Mouse (Mus musculus) intestine, embryonic 14.5 days (tissue): ENCODE measurements around the gene Spats2l. TPM values are rescaled to one million over a fixed set of nuclear protein-coding genes. Genes with fewer than 3 reads are reported as not detected.

Experiments used
- ATAC-seq: fragments of 200-750 bp; cut with Nextera tagmentation; replicated peaks from 2 replicates; pipeline ENCODE4 v1.8.0; 2017; ENCODE audit warnings: low read depth, moderate number of reproducible peaks, moderate TSS enrichment, moderate library complexity; ENCODE audit not compliant: low FRiP score, low TSS enrichment
- DNase-seq: peaks from one replicate; pipeline ENCODE4 v3.0.0-alpha.2; 2018; ENCODE audit warnings: low spot score
- H3K27ac ChIP-seq: fragments of 300-500 bp; sonication (generic); 2 replicates; pipeline ENCODE4 v1.5.1; 2014; ENCODE audit warnings: low read depth, mild to moderate bottlenecking, control low read depth
- H3K27me3 ChIP-seq: fragments of 300-500 bp; sonication (generic); replicated peaks from 2 replicates; pipeline ENCODE4 v1.6.1; 2014; ENCODE audit warnings: low read length, control low read depth; ENCODE audit not compliant: control insufficient read depth, insufficient read depth
- H3K36me3 ChIP-seq: fragments of 300-500 bp; sonication (generic); 2 replicates; pipeline ENCODE4 v1.6.1; 2014; ENCODE audit warnings: low read length, control low read depth; ENCODE audit not compliant: control insufficient read depth, insufficient read depth
- H3K4me1 ChIP-seq: fragments of 300-500 bp; sonication (generic); replicated peaks from 2 replicates; pipeline ENCODE4 v1.6.1; 2014; ENCODE audit warnings: low read length, control low read depth, mixed read lengths; ENCODE audit not compliant: control insufficient read depth, insufficient read depth
- H3K4me2 ChIP-seq: fragments of 300-500 bp; sonication (generic); 2 replicates; pipeline ENCODE4 v1.6.1; 2014; ENCODE audit warnings: low read length
- H3K4me3 ChIP-seq: fragments of 300-500 bp; sonication (generic); 2 replicates; pipeline ENCODE4 v1.5.1; 2014; ENCODE audit warnings: low read depth, low read length, control low read depth, mixed read lengths
- H3K9ac ChIP-seq: fragments of 300-500 bp; sonication (generic); 2 replicates; pipeline ENCODE4 v1.6.1; 2014; ENCODE audit warnings: mild to moderate bottlenecking, low read length
- H3K9me3 ChIP-seq: fragments of 300-500 bp; sonication (generic); 2 replicates; pipeline ENCODE4 v1.6.1; 2016; ENCODE audit warnings: low read length, control low read depth; ENCODE audit not compliant: control insufficient read depth
- WGBS: fragments of 180-500 bp; shearing (Covaris S2); extraction: QIAGEN DNeasy Blood & Tissue Kit; methylation state at CpG from one replicate; pipeline ENCODE4 v1.1.7; 2014; 5-methylcytosine and 5-hydroxymethylcytosine counted together
- polyA plus RNA-seq: library from polyadenylated mRNA; unstranded; fragments of >200 nt; fragmentation: Nextera tagmentation; extraction: Ambion mirVana; gene quantifications from 2 replicates; pipeline ENCODE4 v1.2.1, GENCODE M21; 2014

Gene Spats2l
- polyA plus RNA-seq, 1 experiment from 2014 or later = 77.3 TPM

DNA sequence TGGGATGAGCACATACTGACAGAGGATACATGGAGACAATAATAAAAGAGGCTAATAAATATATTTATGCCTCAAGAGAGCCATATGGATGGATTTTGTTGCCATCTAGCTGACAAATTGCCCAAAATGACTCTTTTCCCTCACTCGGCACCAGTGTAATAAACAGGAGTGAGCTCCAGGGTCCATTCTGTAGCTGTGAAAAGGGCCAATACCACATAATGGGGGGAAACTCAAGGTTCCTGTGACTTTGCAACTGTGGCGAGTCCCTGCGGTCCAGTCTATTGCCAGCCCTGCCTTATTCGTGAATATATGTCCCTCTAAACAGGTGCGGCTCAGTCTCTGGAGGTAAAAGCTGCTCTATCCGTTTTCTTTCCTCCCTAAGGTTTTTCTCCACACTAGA lies 137.6 kb downstream of the Spats2l start:
- no peak overlapping the region for H3K27ac ChIP-seq
- 87% methylated on average over 6 of the region's 6 CpGs for WGBS

DNA sequence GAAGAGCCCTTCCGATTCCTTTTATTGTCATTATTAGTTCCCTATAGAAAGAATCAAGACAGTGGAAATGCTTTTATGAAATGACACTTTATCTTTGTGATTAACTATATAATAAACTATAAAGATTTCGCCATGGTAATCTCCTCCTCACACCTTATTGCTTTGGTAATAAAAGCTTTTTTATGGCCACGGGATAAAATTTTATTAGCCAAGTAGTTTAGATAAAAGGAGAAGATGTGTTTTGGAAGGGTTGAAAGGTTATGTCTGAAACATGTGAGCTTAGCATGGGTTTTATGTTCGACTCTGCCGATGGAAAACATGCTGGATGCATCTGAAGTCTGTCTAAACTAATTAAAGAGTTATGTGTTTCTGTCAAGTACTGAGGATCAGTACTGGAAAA lies 143.4 kb downstream of the Spats2l start:
- Histone ChIP-seq H3K27ac (no peak overlapping the region), H3K9ac (no peak overlapping the region), H3K27me3 (no peaks in the 10 kb centered on the region), H3K9me3 (no peaks in the 10 kb centered on the region), H3K4me3 (no peak overlapping the region), H3K36me3 (0 out of 2 replicates have a peak, but pooled peaks cover 8% of the 10 kb centered on the region), H3K4me2 (no peak overlapping the region), H3K4me1 (no peaks in the 10 kb centered on the region)
- DNase-seq (no peak), ATAC-seq (peak; percentile 47; the same call in 1 of the 2 replicates)
- WGBS = 56% methylated on average over 5 of the region's 5 CpGs

More for the DNA sequence above, 137.6 kb downstream of the Spats2l start:
- no peaks in the 10 kb centered on the region for H3K27me3 ChIP-seq
- H3K9ac ChIP-seq = no peak overlapping the region
- H3K36me3 ChIP-seq = peaks cover 18% of the 10 kb centered on the region; the same call in 1 of the 2 replicates
- H3K4me3 ChIP-seq = no peak overlapping the region
- ATAC-seq (no peak), DNase-seq (no peak)
- no peak overlapping the region for H3K4me2 ChIP-seq
- H3K4me1 ChIP-seq = 0 out of 2 replicates have a peak, but pooled peaks cover 2% of the 10 kb centered on the region
- no peaks in the 10 kb centered on the region for H3K9me3 ChIP-seq

DNA sequence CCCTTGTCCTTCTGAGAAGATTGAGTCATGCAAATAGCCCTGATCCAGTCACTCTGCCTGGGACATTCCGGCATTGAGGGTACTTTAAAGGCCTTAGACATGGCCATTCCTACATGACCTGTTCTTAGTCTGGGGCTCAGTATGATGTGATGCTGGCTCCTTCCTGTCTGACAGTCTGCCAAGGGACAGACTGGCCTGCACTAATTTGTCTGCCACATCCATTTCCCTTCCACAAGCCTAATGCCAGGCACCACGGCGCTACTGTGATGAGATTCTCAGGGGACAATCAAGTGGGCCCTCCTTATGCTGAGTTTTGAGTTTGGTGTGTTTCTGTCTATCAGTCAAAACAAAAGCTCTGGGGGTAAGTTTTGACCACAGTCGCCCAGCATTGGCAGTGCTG lies 144.6 kb downstream of the Spats2l start:
- DNase-seq (no peak), ATAC-seq (no peak)
- no peak overlapping the region for H3K9ac ChIP-seq
- no peaks in the 10 kb centered on the region for H3K4me1 ChIP-seq
- H3K4me2 ChIP-seq = no peak overlapping the region
- no peak overlapping the region for H3K27ac ChIP-seq
- H3K27me3 ChIP-seq = no peaks in the 10 kb centered on the region
- 82% methylated on average over 4 of the region's 4 CpGs for WGBS
- no peak overlapping the region for H3K4me3 ChIP-seq
- H3K9me3 ChIP-seq = no peaks in the 10 kb centered on the region
- peaks cover 11% of the 10 kb centered on the region; the same call in 1 of the 2 replicates for H3K36me3 ChIP-seq

DNA sequence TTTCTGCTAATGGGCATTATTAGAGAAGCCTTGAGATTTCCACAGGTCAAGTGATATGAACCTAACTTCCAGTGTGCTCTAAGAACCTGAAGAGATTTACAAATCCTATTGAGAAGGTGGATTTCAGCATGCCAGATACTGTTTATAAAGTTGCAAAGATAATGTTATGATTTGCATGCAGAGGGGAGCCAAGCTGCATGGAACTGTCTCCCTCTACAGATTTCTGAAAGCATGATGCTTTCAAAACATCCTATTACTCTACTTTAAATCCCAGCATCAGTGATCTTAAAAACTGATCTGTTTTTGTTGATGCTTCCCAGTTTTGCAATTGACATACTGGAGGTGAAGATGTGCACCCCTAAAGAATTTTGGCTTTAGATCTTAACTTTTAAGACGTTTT lies 160.3 kb downstream of the Spats2l start:
- Histone ChIP-seq H3K27me3 (no peaks in the 10 kb centered on the region), H3K4me2 (no peak overlapping the region), H3K27ac (no peak overlapping the region), H3K36me3 (peaks cover 17% of the 10 kb centered on the region; the same call in 1 of the 2 replicates), H3K4me1 (no peaks in the 10 kb centered on the region), H3K9ac (no peak overlapping the region), H3K4me3 (no peak overlapping the region), H3K9me3 (no peaks in the 10 kb centered on the region)
- ATAC-seq (no peak), DNase-seq (no peak)
- WGBS = 70% methylated on average over 1 of the region's 1 CpGs

DNA sequence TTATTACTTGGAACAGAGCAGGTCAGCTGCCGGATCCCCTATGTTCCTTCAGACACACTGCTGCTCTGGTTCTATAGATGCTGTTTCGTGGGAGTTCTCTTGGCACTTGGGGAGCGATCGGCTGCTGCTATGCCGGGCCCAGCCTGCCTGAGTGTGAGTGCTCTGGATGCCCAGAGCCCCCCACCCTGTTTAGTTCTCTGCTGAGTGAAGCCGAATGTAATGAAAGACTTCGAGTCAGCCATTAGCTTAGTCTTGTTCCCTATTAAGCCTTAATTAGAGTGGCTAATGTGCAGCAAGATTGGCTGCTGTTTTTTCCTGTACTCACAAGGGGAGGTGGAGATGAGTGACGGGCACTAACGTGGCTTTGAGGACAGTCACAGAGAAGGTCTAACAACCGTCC lies 166.7 kb downstream of the Spats2l start:
- no peaks in the 10 kb centered on the region for H3K4me1 ChIP-seq
- no peak overlapping the region for H3K4me2 ChIP-seq
- no peak overlapping the region for H3K27ac ChIP-seq
- no peak overlapping the region for H3K9ac ChIP-seq
- 61% methylated on average over 10 of the region's 10 CpGs for WGBS
- DNase-seq (no peak), ATAC-seq (no peak)
- H3K27me3 ChIP-seq = no peaks in the 10 kb centered on the region
- peaks cover 43% of the 10 kb centered on the region for H3K36me3 ChIP-seq
- no peak overlapping the region for H3K4me3 ChIP-seq
- no peaks in the 10 kb centered on the region for H3K9me3 ChIP-seq

DNA sequence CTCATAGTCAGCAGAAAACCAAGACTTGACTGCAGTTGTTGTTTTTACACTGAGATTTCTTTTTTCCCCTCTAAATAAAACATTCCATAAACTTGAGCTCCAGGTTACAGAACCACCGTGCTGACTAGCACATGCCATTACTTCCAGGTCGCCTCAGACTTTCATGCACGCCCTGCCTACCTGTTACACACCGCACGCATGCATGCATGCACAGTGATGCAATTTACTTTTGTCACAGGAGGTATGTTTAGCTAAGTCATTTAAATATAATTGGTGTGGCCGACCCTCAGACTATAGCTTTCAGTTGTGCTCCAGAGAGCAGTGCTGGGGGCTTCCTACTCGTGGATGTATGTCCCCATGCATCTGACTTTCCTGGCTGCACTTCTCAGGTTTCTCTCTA lies 167.1 kb downstream of the Spats2l start:
- H3K9ac ChIP-seq = no peak overlapping the region
- H3K27ac ChIP-seq = no peak overlapping the region
- no peak overlapping the region for H3K4me2 ChIP-seq
- peaks cover 47% of the 10 kb centered on the region for H3K36me3 ChIP-seq
- no peak for DNase-seq
- no peaks in the 10 kb centered on the region for H3K4me1 ChIP-seq
- H3K27me3 ChIP-seq = no peaks in the 10 kb centered on the region
- WGBS = 70% methylated on average over 7 of the region's 7 CpGs
- ATAC-seq = no peak
- no peaks in the 10 kb centered on the region for H3K9me3 ChIP-seq
- H3K4me3 ChIP-seq = no peak overlapping the region

DNA sequence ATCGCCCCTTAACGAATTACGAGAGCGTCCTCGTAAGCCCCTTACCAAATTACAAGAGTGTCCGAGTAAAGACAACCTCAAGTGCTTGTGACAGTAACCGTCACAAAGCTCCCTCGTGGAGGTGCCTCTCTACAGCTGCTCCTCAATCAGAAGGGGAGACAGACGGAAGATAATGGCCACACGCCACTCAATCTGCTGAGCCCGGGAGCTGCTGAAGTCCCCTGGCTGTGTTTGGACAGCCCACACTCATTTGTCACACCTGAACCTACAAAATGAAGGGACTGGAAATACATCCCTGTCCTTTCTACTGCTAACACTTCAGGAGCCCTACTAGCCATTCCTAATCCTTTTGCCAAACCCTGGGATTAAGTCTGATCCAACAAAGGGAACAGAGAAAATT lies 167.8 kb downstream of the Spats2l start:
- H3K27me3 ChIP-seq = no peaks in the 10 kb centered on the region
- H3K9me3 ChIP-seq = no peaks in the 10 kb centered on the region
- WGBS = 70% methylated on average over 11 of the region's 11 CpGs
- H3K4me3 ChIP-seq = no peak overlapping the region
- DNase-seq = no peak
- no peak overlapping the region for H3K9ac ChIP-seq
- H3K27ac ChIP-seq = no peak overlapping the region
- no peak for ATAC-seq
- H3K4me1 ChIP-seq = no peaks in the 10 kb centered on the region
- H3K4me2 ChIP-seq = no peak overlapping the region
- H3K36me3 ChIP-seq = peaks cover 52% of the 10 kb centered on the region

DNA sequence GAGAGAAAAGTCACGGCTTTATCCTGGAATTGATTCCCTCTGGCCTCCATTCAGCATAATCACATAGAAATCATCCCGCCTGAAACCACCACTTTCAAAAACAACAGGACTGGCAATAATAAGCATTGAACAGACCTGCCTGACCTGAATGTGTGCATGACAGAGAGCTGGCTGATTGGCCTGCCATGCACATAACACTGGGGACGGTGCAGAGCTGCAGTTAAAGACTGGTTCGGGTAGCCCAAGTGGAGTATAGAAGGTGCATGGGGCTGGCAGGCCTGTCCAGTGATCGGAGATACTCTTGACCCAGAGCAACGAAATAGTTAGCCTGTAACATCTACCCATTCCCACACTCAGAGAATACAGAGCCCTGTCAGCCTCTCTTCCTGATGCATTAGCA lies 168.3 kb downstream of the Spats2l start:
- Histone ChIP-seq H3K27ac (no peak overlapping the region), H3K36me3 (peaks cover 52% of the 10 kb centered on the region), H3K4me2 (no peak overlapping the region), H3K4me1 (peaks cover 2% of the 10 kb centered on the region), H3K27me3 (no peaks in the 10 kb centered on the region), H3K9me3 (no peaks in the 10 kb centered on the region), H3K9ac (no peak overlapping the region), H3K4me3 (no peak overlapping the region)
- no peak for DNase-seq
- no peak for ATAC-seq
- 88% methylated on average over 6 of the region's 6 CpGs for whole genome bisulfite sequencing

DNA sequence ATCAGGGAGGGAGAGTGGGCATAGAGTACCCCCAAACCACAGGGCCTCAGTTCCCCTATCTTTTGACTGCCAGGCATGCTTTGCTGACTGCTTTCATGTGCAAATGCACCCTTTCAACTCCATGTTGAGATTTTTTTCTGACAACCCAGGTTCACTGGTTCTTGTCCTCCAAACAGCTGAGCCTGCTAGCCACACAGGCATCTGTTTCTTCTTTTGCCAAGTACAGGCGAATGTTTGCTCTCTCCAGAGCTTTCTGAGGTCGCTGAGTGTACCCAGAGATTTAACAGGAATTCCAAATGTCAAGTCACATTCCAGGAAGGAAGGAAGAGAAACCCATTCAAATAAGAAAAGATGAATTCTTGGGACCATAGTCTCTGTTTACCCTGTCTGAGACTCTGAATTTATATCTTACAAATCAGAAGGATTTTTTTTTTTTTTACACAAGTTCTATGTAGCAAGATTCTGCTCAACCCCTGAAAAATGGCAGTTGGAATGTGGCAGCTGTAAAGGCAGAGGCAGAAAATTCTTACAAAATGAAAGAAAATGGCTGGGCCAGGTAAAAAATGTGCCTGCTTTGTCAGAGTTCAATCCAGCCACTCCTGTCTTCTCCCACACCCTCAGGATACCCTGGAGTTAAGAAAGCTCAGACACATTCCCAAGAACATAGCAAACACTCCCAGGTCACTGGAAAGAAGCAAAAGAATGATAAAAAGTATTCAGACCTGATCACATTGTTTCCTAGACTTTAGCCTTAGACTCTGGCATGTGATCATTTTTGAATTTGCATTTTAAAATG lies 173.8 kb downstream of the Spats2l start:
- DNase-seq (no peak), ATAC-seq (no peak)
- H3K36me3 ChIP-seq = peaks cover 27% of the 10 kb centered on the region
- no peaks in the 10 kb centered on the region for H3K9me3 ChIP-seq
- no peaks in the 10 kb centered on the region for H3K27me3 ChIP-seq
- peaks cover 7% of the 10 kb centered on the region for H3K4me1 ChIP-seq
- H3K4me2 ChIP-seq = no peak overlapping the region
- WGBS = 17% methylated on average over 2 of the region's 2 CpGs
- no peak overlapping the region for H3K9ac ChIP-seq
- no peak overlapping the region; the same call in 1 of the 2 replicates for H3K27ac ChIP-seq
- no peak overlapping the region for H3K4me3 ChIP-seq
